Mouse (Mus musculus) myocyte (in vitro differentiated cells): ENCODE results near the gene Hist1h2bf. TPM values are rescaled to one million over a fixed set of nuclear protein-coding genes. Genes with fewer than 3 reads are reported as not detected.
"Not testable (repeated sequence)": the region's sequence is repeated elsewhere in the genome, so short reads cannot be mapped to it uniquely, and the experiment has no call there.

Source experiments
- H3K27me3 ChIP-seq: one replicate; pipeline ENCODE4 v1.6.1; 2011; ENCODE audit not compliant: control insufficient read depth, insufficient read depth, insufficient read length
- H3K36me3 ChIP-seq: one replicate; pipeline ENCODE4 v1.6.1; 2011; ENCODE audit not compliant: control insufficient read depth, insufficient read depth
- H3K4me2 ChIP-seq: one replicate; pipeline ENCODE4 v1.6.1; 2011; ENCODE audit warnings: low read depth, control low read depth
- H3K4me3 ChIP-seq: one replicate; pipeline ENCODE4 v1.5.1; 2011; ENCODE audit warnings: mild to moderate bottlenecking, control low read depth, moderate library complexity
- H3K79me2 ChIP-seq: one replicate; pipeline ENCODE4 v1.6.1; 2011; ENCODE audit not compliant: control insufficient read depth, insufficient read depth
- H3ac ChIP-seq: one replicate; pipeline ENCODE4 v1.6.1; 2011; ENCODE audit not compliant: control insufficient read depth, insufficient read length
- CEBPB ChIP-seq: IDR thresholded peaks from 2 replicates; pipeline ENCODE4 v1.6.1; 2011; ENCODE audit warnings: mild to moderate bottlenecking, moderate library complexity; ENCODE audit not compliant: poor library complexity, insufficient read depth, severe bottlenecking
- E2F4 ChIP-seq: IDR thresholded peaks from one replicate; pipeline ENCODE4 v1.6.1; 2011; ENCODE audit warnings: mild to moderate bottlenecking, control low read depth, moderate library complexity; ENCODE audit not compliant: insufficient read depth
- MAX ChIP-seq: IDR thresholded peaks from one replicate; pipeline ENCODE4 v1.6.1; 2011; ENCODE audit warnings: low read depth, mild to moderate bottlenecking, control low read depth
- MYOD1 ChIP-seq, 3 experiments: IDR thresholded peaks; one replicate each; pipeline ENCODE4 v1.6.1; 2011; ENCODE audit warnings: control low read depth in 2 of 3, low read depth in 2 of 3, mild to moderate bottlenecking in 2 of 3, moderate library complexity in 1 of 3; ENCODE audit not compliant: insufficient read length in 2 of 3, control insufficient read depth in 1 of 3
- MYOG ChIP-seq, 3 experiments: IDR thresholded peaks; one replicate each; pipeline ENCODE4 v1.6.1; 2011; ENCODE audit warnings: control low read depth in 2 of 3, low read depth in 2 of 3, mild to moderate bottlenecking in 2 of 3; ENCODE audit not compliant: insufficient read length in 2 of 3, control insufficient read depth in 1 of 3, insufficient read depth in 1 of 3
- POLR2A ChIP-seq: IDR thresholded peaks from one replicate; pipeline ENCODE4 v1.6.1; 2011; ENCODE audit warnings: low read depth, mild to moderate bottlenecking, control low read depth, moderate library complexity; ENCODE audit not compliant: insufficient read length
- POLR2AphosphoS2 ChIP-seq: IDR thresholded peaks from one replicate; pipeline ENCODE4 v1.6.1; 2011; ENCODE audit warnings: low read depth, control low read depth; ENCODE audit not compliant: insufficient read length
- REST ChIP-seq: IDR thresholded peaks from one replicate; pipeline ENCODE4 v1.6.1; 2011; ENCODE audit warnings: mild to moderate bottlenecking, control low read depth, moderate library complexity; ENCODE audit not compliant: insufficient read depth, insufficient read length
- SRF ChIP-seq: IDR thresholded peaks from one replicate; pipeline ENCODE4 v1.6.1; 2011; ENCODE audit warnings: low read depth; ENCODE audit not compliant: control insufficient read depth, insufficient read length
- TCF12 ChIP-seq: IDR thresholded peaks from one replicate; pipeline ENCODE4 v1.6.1; 2011; ENCODE audit warnings: mild to moderate bottlenecking, control low read depth; ENCODE audit not compliant: poor library complexity, insufficient read depth, severe bottlenecking
- TCF3 ChIP-seq: IDR thresholded peaks from one replicate; pipeline ENCODE4 v1.6.1; 2011; ENCODE audit warnings: low read depth, control low read depth; ENCODE audit not compliant: insufficient read length
- USF1 ChIP-seq: IDR thresholded peaks from one replicate; pipeline ENCODE4 v1.6.1; 2011; ENCODE audit warnings: low read depth, mild to moderate bottlenecking, control low read depth, moderate library complexity
- polyA plus RNA-seq: library from polyadenylated mRNA; unstranded; fragments of >200 nt; fragmentation: generic; extraction: Trizol; gene quantifications from one replicate; pipeline ENCODE4 v1.2.1, GENCODE M21; 2012; ENCODE audit warnings: missing spikeins

Hist1h2bf gene
- polyA plus RNA-seq, 1 experiment, result 2.1 TPM

DNA sequence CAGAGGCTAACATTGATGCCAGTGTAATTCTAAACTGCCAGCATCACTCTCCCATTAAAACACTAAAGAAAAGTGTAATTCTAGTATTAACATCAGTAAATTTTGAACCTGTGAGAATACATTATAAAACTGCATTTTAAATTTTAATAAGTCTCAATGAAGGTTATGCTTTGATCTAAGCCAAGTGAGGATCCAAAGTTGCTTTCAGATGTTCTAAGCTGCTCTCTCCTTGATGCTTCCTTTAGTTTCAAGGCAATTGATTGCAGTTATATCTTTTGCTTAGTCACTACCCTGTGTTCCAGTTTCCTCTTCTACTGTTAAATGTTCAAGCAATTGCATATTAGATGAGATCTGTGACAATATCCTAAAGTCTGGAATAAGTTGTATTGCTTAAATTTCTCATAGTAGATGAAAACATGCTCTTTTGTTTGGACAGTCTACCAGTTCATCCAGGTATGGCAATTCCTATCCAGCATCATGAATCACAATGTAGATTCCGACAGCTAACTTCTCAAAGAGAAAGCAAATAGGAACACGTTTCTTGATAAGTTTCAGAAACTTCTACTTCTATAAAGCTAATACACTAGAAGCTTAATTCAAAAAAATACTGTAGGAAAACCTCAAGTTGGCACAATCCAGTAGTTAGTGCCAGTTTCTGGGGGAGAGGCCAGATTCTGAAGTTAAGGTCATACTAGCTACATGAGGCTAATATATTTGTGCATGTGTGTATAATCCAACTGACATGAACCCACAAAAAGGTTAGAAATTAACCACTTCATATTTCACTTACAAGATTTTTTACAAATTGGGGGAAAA, 1.6 kb downstream of the Hist1h2bf start:
- Histone ChIP-seq H3K27me3 (no peaks in the 10 kb centered on the region), H3K4me2 (peak overlapping the region; percentile 64), H3K36me3 (no peaks in the 10 kb centered on the region), H3K4me3 (peak overlapping the region; percentile 27), H3ac (no peak overlapping the region), H3K79me2 (no peaks in the 10 kb centered on the region)
- TF ChIP-seq MYOD1 (IDR thresholded peaks at IDR 0.05; ENCODE audit: control insufficient read depth in 1 of 3, insufficient read length in 2 of 3, low read depth in 2 of 3) (no peak), SRF (no peak), CEBPB (no peak), TCF3 (no peak), TCF12 (no peak), REST (no peak), MAX (no peak), MYOG (IDR thresholded peaks at IDR 0.05; ENCODE audit: control insufficient read depth in 1 of 3, insufficient read depth in 1 of 3, insufficient read length in 2 of 3, low read depth in 2 of 3) (no peak), POLR2A (no peak), USF1 (no peak), E2F4 (no peak), POLR2AphosphoS2 (no peak)

DNA sequence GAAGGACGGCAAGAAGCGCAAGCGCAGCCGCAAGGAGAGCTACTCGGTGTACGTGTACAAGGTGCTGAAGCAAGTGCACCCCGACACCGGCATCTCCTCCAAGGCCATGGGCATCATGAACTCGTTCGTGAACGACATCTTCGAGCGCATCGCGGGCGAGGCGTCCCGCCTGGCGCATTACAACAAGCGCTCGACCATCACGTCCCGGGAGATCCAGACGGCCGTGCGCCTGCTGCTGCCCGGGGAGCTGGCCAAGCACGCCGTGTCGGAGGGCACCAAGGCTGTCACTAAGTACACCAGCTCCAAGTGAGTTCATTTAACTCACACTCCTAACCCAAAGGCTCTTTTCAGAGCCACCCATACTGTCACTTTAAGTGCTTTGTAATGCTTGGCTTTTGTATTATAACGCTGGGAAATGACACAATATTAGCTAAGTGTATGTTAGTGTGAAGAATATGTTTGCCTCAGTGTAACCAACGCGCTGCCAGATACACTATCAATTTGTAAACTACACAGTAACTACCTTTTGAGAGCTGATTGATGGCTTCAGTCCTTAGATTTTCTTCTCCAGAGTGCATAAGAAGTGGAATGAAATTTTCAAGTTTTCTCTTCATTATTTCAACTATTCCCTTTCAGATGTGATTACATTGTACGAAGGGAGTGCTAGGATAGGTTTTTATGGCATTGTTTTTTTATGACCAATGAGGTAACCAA, 2.3 kb downstream of the Hist1h2bf start:
- H3K27me3 ChIP-seq, H3K36me3 ChIP-seq: not testable (repeated sequence)
- TF ChIP-seq POLR2A (peak; percentile 78), POLR2AphosphoS2 (peak; percentile 82)

GRCm38 (mm10) chr13:23571022-23571503, 2.9 kb downstream of the Hist1h2bf start, which contains the start of the genes Hist1h2ae and Hist1h2bg:
TSS of gene Hist1h2ae (minus strand) at chr13:23571220.
TSS of gene Hist1h2bg (plus strand) at chr13:23571396.
- H3ac ChIP-seq, result no peak within 1 kb of the TSS
- H3K27me3 ChIP-seq, result no peaks in the 10 kb centered on the region
- H3K79me2 ChIP-seq, result no peaks in the 10 kb centered on the region
- H3K4me2 ChIP-seq, result peak within 1 kb of the TSS; percentile 64
- no peak for TF ChIP-seq TCF3
- no peak for TF ChIP-seq E2F4
- TF ChIP-seq POLR2A, result peak; percentile 64
- TF ChIP-seq CEBPB, result no peak
- TF ChIP-seq POLR2AphosphoS2, result peak; percentile 79
- TF ChIP-seq MYOD1 (IDR thresholded peaks at IDR 0.05; ENCODE audit: control insufficient read depth in 1 of 3, insufficient read length in 2 of 3, low read depth in 2 of 3), result no peak
- TF ChIP-seq MAX, result no peak
- TF ChIP-seq USF1, result no peak
- no peak for TF ChIP-seq MYOG (IDR thresholded peaks at IDR 0.05; ENCODE audit: control insufficient read depth in 1 of 3, insufficient read depth in 1 of 3, insufficient read length in 2 of 3, low read depth in 2 of 3)
- TF ChIP-seq REST, result no peak
- no peak for TF ChIP-seq TCF12
- H3K36me3 ChIP-seq, result no peaks in the 10 kb centered on the region
- peak within 1 kb of the TSS; percentile 27 for H3K4me3 ChIP-seq

More for the DNA sequence above, 2.3 kb downstream of the Hist1h2bf start:
- peak overlapping the region; percentile 64 for H3K4me2 ChIP-seq
- H3ac ChIP-seq, H3K79me2 ChIP-seq: not testable (repeated sequence)
- H3K4me3 ChIP-seq, result peak overlapping the region; percentile 27

DNA sequence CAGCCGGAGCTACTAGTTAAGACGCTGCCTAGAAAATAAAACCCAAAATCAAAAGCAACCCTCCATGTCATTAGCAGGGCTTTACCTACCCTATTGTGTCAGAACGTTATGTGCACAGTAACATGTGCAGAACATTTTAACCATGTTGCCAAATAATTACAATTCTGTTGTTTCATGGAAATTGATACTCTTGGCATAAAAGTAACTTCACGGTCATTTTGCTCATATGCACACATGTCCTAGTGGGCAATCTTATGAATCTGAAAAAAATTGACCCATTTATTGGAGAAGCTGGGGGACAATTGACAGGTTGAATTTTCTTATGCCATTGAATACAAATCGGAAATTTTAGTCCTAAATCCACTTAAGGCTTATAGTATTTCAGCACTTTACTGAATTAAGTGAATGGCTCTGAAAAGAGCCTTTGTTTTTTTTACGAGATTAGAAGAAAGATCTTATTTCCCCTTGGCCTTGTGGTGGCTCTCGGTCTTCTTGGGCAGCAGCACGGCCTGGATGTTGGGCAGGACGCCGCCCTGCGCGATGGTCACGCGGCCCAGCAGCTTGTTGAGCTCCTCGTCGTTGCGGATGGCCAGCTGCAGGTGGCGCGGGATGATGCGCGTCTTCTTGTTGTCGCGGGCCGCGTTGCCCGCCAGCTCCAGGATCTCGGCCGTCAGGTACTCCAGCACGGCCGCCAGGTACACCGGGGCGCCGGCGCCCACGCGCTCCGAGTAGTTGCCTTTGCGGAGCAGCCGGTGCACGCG, 3.6 kb downstream of the Hist1h2bf start:
- H3K36me3 ChIP-seq, H3K79me2 ChIP-seq, H3K27me3 ChIP-seq, H3ac ChIP-seq: not testable (repeated sequence)
- H3K4me3 ChIP-seq, result peak overlapping the region; percentile 27
- TF ChIP-seq POLR2AphosphoS2, result peak; percentile 31
- TF ChIP-seq POLR2A, result peak; percentile 30
- peak overlapping the region; percentile 61 for H3K4me2 ChIP-seq

GRCm38 (mm10) chr13:23564482-23564881, 9.5 kb downstream of the Hist1h2bf start:
- Histone ChIP-seq H3K4me2 (no peak overlapping the region), H3K27me3 (no peaks in the 10 kb centered on the region), H3K79me2 (no peaks in the 10 kb centered on the region), H3ac (no peak overlapping the region), H3K36me3 (no peaks in the 10 kb centered on the region), H3K4me3 (no peak overlapping the region)
- TF ChIP-seq USF1 (no peak), POLR2AphosphoS2 (no peak), TCF12 (no peak), MAX (no peak), MYOD1 (IDR thresholded peaks at IDR 0.05; ENCODE audit: control insufficient read depth in 1 of 3, insufficient read length in 2 of 3, low read depth in 2 of 3) (no peak), CEBPB (no peak), E2F4 (no peak)
